Mouse (Mus musculus): ENCODE results near the gene Vmn1r127.
"Not testable (repeated sequence)": the region's sequence is repeated elsewhere in the genome, so short reads cannot be mapped to it uniquely, and the experiment has no call there.

Vmn1r127 gene

GRCm38 (mm10) chr7:21319761-21320160 lies at the start of gene Vmn1r127:
Gene Vmn1r127 (minus strand): TSS chr7:21319861.
- DNase-seq (ENCODE audit: low spot score in 2 of 2), result not testable (repeated sequence)

GRCm38 (mm10) chr7:21361191-21361590 lies 41.5 kb upstream of the Vmn1r127 start, which contains the start of gene Vmn1r129:
Gene Vmn1r129 (minus strand): TSS chr7:21361291.
- not testable (repeated sequence) for DNase-seq (ENCODE audit: low spot score in 2 of 2)

DNA sequence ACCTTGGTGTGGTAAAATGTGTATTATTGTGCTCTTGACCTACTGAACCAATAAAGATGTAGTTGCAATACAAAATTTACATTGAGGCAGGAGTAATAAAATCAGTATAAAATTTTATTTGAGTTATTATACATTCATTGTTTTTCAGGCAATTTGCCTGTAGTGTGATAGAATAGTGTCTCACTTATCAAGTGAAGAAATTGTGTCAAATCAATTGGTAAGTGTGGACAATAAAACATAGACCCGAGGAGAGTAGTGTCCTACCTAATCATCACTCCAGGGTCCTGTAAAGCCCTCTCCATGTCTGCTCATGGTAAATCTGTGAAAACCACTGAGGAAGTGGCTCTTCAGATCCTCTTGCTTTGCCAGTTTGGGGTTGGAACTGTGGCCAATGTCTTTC lies 29.4 kb upstream of the Vmn1r127 start, which contains the start of gene Vmn1r128:
Gene Vmn1r128 (plus strand): TSS at position 301 of the 400 bp plus-strand sequence.
- DNase-seq (ENCODE audit: low spot score in 2 of 2), result not testable (repeated sequence)

DNA sequence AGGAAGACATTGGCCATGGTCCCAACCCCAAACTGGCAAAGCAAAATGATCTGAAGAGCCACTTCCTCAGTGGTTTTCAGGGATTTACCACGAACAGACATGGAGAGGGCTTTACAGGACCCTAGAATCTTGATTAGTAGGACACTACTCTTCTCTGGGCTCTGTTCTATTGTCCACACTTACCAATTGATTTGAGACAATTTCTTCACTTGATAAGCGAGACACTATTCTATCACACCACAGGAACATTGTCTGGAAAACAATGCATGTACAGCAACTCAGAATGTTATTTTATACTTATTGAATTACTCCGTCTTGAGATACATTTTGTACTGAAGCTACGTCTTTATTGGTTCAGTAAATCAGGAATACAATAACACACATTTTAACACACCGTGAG lies 18.3 kb downstream of the Vmn1r127 start, which contains the start of gene Vmn1r126:
Gene Vmn1r126 (minus strand): TSS at position 101 of the 400 bp plus-strand sequence.
- not testable (repeated sequence) for DNase-seq (ENCODE audit: low spot score in 2 of 2)

DNA sequence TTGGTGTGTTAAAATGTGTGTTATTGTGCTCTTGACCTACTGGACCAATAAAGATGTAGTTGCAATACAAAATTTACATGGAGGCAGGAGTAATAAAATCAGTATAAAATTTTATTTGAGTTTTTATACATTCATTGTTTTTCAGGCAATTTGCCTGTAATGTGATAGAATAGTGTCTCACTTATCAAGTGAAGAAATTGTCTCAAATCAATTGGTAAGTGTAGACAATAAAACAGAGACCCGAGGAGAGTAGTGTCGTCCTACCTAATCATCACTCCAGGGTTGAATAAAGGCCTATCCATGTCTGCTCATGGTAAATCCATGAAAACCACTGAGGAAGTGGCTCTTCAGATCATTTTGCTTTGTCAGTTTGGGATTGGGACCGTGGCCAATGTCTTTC lies 47.8 kb downstream of the Vmn1r127 start, which contains the start of gene Vmn1r125:
Gene Vmn1r125 (plus strand): TSS at position 301 of the 400 bp plus-strand sequence.
- not testable (repeated sequence) for DNase-seq (ENCODE audit: low spot score in 2 of 2)
